Mouse (Mus musculus) left cerebral cortex, adult 18-20 months (tissue): ENCODE measurements at regions not wholly inside any gene's neighbourhood (a gene's known extent, or its start where the extent isn't known, plus 50 kb on each side); places are given as distances from the start of the nearest gene placed in this dataset.

ENCODE experiments used
- DNase-seq, 2 experiments: peaks; one replicate each; pipeline ENCODE4 v3.0.0; 2021 to 2022; ENCODE audit warnings: low spot score in 2 of 2, mixed read lengths in 1 of 2

DNA sequence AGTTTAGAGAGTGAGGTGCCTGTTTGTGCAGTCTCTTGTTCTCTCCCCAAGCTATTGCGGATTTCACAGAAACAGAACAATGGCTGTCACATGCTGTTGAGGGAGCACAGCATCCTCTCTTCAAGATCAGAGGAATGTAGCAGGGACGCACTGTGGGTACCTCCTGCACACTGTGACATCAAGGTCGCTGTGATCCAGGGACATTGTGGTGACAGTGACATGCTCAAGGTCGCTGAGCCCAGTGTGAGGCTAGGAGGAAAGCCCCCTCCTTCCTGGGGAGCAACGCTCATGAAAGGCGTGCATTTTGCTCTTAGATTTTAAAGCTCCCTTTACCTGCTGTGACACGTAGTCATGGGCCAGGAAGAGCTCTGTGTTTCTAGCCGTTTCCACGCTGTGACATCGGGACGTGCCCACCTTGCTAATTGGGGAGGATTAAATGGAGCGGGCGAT is 248.5 kb upstream of the Myt1l start:
- no peak for DNase-seq

DNA sequence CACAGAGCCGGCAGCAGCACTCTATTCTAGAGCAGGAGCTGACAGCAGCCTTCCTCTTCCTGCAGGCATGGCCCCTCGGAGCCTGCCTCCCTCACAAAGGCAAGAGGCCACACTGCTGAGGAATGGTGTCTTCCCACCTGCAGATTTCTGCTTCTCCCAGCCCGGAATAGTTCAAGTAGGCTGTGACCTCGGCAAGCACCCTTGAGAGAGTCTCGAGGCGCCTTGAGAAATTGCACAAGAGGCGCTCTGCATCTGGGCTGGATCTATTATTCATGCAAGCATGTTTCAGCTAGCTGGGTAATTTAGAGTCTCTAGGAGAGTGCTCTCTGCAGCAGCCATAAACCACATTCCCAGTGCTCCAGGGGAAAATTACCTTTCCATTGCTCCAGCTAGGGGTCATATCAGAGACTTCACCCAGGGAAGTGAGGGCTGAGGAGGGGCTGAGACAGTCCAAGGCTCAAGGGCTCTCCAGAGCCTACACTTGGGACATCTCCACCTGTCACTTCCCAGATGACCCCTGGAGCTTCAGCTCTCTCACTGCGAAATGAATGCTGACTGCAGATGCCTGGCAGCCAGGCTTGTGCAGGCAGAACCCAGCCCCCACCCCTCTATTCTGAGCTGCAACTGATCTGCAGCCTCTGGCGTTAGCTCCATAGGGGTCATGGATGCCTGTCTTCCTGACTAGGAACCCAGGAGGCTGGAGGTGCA is 247.9 kb upstream of the Myt1l start:
- peak in 1 of 2 experiments; percentile 37 for DNase-seq

DNA sequence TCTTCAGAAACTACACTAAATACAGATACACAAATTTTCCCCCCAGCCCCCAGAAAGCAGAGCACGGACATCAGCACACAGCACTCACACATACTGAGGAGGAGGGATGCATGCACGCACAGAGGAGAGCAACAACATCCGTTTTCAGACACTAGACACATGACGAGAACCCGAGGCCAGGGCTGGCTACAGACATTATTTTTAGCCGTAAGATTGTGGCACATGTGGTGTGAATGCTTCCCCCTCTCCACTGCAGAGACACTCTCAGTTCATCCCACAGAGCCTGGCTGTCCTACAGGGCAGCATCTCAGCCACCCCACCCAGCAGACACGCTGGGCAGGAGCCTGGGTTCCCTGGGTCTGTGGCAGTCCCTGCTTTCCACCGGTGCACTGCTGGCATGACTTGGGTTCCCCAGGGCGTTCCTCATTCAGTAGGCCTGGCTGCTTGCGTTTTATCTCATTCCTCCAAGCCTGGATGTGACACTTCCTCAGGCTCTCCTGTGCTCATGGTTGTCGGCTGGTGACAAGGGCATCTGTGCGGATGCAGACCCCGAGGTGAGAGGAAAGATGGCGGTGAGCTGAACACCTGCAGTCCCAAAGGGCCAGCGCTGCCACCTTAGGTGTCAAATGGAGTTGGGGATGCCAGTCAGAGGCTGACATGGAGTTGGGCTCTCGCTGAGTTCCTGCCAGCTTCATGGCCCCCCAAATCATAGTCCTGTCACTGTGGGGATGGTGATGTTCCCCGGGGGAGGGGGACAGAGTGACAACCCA is 247.1 kb upstream of the Myt1l start:
- peak in 1 of 2 experiments; percentile 37 for DNase-seq

DNA sequence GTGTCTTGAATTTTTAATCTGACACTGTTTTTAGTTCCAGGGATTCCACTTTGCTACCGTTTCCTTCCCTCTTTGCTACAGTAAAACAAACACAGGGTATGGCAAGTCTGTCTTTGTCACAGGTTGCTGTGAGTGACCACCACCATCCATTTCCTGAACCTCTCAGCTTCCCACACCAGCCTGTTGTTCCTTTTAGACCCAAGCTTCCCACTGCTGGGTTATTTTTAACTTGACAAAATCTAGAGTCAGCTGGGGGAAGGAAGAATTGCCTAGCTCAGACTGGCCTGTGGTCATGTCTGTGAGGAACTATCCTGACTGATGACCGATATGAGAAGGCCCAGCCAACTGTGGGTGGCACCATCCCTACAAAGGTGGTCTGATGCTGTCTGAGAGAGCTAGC is 239.4 kb upstream of the Myt1l start:
- no peak for DNase-seq

DNA sequence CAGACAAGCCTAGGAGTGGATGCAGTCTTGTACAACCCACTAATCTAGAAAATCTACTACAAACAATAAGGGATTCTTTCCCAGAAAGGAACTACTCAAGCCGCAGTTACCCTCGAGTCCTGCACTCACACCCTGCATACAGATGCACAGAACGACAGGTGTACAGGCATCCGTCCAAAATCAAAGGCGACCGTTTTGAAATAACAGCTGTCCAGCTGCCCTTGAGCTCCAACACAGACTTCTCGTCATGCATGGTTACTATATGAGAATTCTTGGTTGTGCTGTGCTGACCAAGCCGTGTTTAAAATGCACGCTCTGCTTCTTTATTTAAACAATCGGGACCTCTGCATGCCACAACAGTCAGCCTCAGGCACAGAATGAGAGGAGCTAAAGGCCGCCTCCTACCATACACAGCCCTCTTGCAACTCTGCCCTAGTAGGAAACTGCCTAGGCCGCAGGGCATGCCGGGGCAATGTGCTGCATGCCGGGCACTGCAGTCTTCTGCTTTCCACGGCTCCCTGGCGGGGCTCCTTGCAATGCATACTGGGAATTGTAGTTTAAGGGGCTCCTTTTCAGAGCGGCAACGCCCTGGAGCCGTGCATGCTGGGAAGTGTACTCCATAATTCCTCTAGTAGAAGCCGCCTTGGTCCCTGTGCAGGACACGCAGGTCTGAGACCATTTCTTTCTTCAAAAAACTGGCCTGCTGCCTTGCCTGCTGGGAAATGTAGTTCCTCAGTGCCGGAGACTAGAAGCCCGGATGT is 237.4 kb upstream of the Myt1l start:
- peak; percentile 96 to 98 for DNase-seq

DNA sequence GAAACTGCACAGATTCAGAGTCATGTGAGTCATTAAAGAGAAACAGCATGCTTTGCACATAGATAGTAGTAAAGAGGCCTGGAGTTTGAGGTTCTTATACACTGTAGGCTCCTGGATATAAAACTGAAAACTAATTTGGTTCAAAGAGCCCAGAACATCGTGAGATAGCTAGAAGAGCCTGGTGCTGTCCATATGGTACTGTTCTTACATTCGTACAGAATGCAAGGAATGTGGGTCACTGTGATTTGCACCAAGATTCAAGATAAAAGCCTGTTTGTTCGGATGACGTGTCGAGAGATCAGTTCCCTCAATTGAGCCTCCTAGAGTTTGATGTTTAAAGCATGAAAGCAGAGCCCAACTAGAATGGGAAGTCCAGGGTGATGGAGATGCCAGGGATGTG is 230.2 kb upstream of the Myt1l start:
- DNase-seq = no peak

DNA sequence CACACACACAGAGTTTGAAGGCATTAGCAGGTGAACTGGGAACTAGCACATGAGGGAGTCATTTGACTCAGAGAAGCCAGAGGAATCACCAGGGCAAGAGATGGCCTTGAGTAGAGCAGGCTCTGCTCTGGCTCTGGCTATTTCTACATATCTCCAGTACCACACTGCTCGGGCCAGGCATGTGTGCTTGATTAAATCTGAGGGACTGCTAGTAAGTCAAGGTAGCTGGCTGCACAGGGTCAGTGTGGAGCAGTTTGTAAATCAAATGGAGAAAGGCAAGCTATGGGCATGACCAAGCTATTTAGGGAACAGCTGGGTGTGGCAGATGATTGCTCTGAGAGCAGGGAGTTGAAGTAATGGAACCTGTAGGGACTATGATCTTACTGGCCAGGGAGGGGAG is 212.5 kb upstream of the Myt1l start:
- no peak for DNase-seq

DNA sequence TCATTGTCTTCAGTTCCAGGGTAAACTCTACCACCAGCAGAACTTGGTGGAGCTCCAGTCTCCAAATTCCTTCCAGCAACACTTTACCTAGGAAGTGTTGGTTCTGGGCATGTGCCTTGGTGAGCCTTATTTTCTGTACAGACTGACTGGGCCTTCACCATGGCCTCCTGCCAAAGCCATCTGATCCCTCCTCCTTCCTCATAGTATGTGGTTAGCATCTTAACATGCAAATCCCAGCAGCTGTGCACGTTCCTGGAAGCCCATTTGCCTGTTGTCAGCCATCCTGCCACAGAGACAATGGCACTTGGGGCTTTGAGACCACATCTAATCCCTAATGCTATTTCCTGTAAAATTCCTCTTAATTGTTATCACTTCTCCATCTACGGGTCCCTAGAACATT is 206.7 kb upstream of the Myt1l start:
- DNase-seq = no peak

DNA sequence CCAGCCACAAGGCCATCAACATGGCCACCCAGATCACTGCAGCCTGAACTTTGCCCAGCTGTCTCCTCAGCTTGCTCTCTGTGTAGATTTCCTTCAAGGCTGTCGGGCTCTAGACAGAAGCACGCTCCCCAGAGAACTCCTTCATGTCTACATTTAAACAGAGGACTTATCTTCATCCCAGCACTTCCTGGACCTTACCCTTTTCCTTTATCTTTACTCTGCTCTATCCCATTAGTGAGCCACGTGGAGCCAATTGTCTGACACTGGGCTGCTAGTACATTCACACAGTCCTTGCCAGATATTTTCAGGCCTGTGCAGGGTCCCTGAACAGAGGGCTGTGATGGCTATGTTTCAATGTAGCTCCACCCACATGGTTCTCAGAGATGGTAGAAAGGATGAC is 204.7 kb upstream of the Myt1l start:
- no peak for DNase-seq

DNA sequence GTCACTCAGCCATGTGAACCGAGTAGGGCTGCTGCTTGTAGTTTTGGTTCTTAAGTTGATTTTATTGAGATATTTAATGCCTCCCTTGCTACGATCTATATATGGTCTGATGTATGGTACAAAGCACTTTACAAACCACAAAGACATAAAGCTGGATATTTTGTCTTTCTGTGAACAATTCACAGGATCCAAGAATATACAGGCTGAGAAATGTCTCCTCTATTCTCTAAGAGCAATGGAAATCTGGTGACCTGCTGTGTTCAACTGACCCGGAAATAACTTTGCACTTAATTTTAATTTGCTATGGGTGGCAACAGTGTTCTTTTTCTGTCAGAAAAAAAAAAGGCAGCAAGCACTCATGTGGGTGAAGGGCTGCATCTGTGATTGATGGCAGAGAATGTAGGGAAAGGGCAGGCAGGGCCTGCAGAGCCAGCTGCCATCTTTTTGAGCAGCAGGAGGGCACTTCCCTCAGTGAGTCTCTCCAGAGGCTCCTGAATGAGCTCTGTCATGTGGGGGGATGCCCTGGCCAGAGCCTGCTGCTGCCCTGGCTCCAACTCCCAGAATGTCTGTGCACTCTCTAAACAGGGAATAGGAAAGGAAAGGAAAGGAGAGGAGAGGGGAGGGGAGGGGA is 192.2 kb upstream of the Myt1l start:
- no peak for DNase-seq

DNA sequence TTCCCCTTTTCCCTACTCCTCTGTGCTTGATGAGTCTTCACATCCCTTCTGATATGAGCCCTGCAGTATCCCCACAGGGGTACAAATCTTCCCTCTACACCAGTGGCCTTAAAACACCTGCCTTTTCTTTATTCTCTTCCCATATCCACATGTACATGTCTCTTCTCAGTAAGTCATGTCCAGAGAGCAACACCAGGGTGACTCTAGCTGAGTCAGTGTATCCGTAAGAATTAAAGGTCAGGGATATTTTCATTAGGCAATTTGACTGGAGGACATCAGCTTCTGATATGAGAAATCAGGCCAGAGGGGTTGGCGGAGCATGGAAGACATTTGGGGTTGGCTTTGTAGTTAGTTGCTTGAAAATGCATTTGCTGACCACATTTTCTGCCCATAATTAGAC is 190.8 kb upstream of the Myt1l start:
- DNase-seq = no peak

DNA sequence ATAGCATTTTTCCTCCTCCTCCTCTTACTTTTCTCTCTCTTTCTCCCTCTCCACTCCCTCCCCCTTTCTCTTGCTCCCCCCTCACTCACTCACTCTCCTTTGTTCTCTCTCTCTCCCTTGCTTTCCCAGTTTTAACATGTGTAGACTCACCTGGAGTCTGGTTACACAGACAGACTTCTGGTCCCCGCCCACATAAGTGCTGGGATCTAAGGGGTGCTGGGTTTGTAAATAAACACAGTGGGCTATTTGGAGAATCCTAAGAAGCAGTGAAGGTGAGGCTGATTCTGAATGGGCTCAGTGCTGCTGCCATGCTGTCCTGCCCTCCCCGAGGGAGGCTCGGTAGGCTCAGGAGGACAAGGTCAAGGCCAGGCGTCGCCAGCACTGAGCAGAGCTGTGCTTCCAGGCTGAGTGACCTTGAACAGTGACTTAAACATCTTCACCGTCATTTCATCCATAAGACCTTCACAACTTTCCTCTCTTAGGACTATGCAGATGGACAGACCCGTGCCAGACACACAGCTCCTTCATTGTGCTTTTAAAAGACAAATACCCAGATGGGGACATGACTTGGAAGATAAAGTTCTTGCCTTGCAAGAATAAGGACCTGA is 186.7 kb upstream of the Myt1l start:
- DNase-seq = no peak

DNA sequence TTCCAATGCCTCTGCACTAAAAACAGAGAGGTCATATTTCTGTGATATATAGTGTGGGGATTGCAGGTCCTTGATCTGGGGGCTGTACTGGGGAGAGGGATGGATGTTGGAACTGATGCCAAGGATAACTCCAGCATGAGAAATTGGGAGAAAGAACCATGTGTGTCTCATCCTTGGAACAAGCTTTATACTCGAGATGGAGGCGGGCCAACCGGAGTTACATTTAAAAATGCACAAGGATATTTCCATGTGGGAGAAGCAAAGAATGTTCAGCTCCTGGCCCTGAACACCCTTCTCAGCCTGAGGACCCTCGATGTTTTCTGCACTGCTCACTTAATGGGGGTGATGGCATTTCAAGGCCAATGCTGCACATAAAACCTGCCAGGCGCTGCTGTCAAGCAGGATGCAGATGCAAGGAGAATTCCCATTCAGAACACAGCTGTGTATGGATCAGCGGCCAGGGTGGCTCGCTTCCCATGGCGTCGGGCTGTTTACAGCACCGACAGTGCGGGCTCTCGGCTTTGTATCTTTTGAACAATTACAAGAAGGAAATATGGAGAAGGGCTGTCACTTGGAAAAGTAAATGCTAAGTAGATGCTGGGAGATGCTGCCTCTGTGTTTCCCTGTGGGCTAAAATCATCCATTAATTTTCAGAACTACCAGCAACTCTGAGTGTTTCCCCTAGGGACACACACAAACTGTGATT is 184.9 kb upstream of the Myt1l start:
- DNase-seq = peak in 1 of 2 experiments; percentile 23

DNA sequence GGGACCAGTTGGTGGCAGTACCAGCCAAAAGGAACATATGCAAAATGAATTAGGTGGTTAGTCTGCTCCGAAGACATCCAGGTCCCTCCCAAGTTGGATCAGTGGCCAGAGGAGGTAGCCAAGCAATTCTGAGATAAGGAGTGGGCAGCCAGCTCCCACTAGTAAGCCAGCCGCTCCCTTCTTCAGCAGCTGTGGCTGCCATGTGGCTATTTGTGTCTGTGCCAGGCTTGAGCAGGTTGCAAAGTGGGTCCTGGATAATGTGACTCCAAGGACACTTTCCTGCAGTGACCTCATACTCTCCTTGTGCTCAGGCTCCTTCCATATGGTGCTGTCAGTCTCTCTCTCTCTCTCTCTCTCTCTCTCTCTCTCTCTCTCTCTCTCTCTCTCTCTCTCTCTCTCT is 179.5 kb upstream of the Myt1l start:
- DNase-seq = peak; percentile 19 to 47

DNA sequence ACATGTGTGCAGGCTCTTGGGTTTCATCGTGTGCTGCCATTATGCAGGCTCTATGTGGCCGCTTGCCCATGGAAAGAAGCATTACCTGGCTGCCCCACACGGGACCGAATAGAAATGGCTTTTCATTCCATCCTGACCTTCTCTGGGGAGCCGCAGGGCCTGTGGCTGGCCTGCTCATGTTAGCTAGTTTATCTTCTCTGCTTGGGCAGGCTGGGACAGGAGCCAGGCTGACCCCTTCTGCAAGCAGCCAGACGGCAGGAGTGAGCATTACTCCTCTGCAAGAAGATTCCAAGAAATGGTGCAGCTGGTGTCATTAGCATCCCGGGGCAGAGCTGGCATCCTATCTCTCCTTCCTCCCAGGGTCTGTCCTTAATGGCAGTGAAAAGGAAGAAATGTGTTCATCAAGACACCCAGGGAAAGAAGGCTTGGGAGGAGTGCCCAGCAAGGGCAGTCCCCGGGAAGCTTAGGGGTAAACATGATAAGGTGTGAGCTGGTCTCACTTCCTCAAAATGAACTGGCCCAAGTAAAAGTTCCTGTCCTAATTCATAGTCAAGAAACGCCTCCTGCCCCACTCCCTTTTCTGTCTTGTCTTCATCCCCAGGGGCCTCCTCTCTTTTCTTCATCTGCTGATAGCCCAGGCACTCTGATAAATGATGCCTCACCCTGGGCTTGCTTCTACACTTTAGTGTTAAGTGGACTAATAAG is 178.9 kb upstream of the Myt1l start:
- no peak for DNase-seq

DNA sequence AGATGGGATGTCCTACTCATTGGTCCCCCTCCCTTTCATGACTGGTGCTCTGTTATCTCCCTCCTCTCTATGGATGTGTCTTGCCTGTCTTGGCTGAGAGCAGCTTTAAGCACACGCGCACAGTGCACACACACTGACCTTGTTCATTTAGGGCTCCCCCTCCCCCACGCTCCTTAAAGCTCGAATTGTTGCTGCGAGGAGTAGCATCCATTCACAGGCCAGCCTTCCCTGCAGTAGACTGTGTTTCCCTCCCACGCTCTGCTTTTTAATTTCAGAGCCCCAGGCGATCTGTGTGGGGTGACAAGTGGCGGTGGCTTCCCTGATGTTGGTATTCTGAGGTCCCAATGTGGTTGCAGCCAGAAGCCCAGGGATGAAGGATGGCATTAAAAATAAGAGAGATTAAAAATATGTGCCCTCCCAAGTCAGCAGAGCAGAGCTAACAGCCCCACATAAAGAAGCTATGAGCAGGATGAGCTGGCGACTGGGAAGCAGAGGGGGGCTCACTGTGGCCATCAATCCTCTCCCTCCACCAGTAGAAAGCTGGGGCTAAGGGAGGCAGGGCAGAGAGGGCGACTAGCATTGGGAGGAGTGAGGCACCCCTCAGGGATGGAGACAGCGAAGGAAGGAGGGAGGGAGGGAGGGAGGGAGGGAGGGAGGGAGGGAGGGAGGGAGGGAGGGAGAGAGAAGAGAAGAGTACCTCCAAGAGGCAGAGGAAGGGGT is 174.2 kb upstream of the Myt1l start:
- DNase-seq = peak in 1 of 2 experiments; percentile 49

DNA sequence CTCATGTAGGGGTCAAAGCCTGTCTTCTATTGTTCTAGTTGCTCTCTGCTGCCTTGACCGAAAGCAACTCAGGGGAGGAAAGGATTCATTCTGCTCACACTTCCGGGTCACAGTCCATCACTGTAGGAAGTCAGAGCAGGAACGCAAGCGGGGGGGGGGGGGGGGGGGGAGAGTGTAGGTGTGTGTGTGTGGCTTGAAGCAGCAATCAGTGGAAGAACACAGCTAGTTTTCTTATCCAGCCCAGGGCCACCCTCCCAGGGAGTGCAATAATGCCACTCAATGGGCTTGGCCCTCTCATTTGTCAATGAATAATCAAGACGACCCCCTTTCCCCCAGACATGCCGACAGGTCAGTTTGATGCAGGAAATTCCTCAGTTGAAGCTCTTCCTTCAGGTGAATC is 173.4 kb upstream of the Myt1l start:
- DNase-seq = no peak

DNA sequence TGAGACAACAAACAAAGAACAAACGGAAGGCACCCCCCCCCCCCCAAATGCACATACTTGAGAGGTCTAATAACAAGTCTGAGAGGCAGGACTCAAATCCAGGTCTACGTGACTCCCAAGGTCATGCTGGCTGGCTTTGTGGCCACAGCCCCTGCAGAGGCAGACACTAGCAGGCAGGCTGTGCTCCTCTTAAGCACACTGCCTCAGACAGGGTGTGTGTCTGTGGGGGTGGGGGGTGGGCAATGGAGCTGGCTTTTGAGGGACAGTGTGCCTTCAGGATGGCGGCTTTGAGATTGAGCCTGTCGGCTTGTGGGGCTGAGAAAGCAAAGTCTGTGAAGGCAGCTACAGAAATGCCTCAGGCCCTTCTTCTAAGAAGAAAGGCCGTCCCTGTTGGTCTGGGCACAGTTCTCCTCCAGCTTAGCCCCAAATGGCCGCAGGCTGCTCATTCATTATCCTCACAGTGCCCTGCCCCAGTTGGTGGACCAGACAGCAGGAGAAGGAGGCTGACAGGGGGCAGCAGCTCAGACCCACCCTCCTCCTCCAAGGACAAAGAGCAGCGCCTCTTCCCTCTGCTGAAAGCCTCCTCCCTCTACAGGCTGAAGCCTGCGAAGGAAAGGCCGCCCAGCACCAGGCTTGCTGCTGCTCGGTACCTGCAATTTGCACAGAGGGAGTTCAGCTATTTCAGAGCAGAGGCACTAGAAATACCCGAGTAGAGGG is 171.3 kb upstream of the Myt1l start:
- DNase-seq = peak in 1 of 2 experiments; percentile 28

DNA sequence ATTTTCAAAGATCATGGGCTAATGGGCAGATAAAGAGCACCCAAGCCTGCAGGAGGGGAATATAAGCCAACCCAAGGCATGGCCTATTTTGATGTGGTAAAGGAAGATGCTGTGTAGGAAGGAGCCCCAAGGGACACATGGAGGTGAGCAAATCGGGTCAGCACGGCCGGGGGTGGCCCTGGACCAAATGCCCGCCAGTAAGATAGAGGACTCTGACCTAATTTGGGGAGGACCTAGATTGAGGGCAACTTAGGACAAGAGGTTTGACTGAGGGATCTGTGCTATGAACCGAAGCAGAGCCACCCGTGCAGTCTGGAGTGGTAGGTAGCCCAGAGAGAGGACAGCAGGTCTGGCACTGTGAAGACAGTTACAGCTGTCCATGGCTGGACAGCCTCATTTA is 166.9 kb upstream of the Myt1l start:
- no peak for DNase-seq
